Mouse (Mus musculus): ENCODE measurements around the gene Gm21988. TPM values are rescaled to one million over a fixed set of nuclear protein-coding genes. Genes with fewer than 3 reads are reported as not detected.

Gene Gm21988
- polyA plus RNA-seq (2012; rRNA removed), result 5.1 and 5.8 TPM in 2 replicates

- peak; percentile 70 to 80 for DNase-seq (ENCODE audit: low read depth in 1 of 2, low spot score in 2 of 2)
- WGBS, result under 1% methylated on average over 31 of the region's 35 CpGs
These were observed at the start of gene Gm21988, which contains the start of gene Rnasek for GRCm38 (mm10) chr11:70239541-70240279. TSS of gene Gm21988 (minus strand) at chr11:70239830. TSS of gene Rnasek (minus strand) at chr11:70239842.

DNA sequence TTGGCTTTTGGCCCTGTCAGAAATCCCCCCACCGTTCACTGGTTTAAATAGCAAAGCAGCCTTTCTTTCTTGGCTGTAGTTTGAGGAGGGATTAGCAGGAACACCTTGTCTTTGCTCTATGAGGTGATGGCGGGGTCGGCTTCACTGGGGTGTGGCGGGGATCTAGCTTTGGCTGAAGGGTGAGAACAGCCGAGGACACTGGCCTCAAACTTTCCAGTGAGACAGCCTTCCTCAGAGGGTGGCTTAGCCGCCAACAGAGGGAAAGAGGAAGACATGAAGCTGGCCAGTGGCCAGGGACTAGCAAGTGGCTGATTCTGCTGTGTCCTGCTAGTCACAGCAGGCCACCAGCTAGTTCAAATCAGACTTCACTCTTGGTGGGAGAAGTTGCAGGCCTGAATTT is 49.6 kb upstream of the Gm21988 start:
- no peak for DNase-seq (ENCODE audit: low read depth in 1 of 2, low spot score in 2 of 2)
- H3K4me3 ChIP-seq (ENCODE audit: extremely low read depth, insufficient read depth, insufficient read length), result no peak overlapping the region
- 43% methylated on average over 6 of the region's 6 CpGs for WGBS
- no peak for TF ChIP-seq CTCF (IDR thresholded peaks at IDR 0.05; ENCODE audit: extremely low read depth, insufficient read depth, insufficient read length, insufficient replicate concordance)
- no peak for TF ChIP-seq POLR2A (IDR thresholded peaks at IDR 0.05; ENCODE audit: low read depth, low read length)
- no peak overlapping the region for H3K27ac ChIP-seq (ENCODE audit: insufficient read depth, low read length)
- H3K27me3 ChIP-seq (ENCODE audit: control insufficient read depth, insufficient read depth, low read length), result no peaks in the 10 kb centered on the region
- H3K4me1 ChIP-seq (ENCODE audit: control insufficient read depth, insufficient read depth, insufficient read length), result no peaks in the 10 kb centered on the region
- no peaks in the 10 kb centered on the region for H3K36me3 ChIP-seq (ENCODE audit: control insufficient read depth, insufficient read depth, low read length)

More at GRCm38 (mm10) chr11:70239541-70240279, at the start of gene Gm21988, which contains the start of gene Rnasek:
- Histone ChIP-seq H3K27me3 (ENCODE audit: control insufficient read depth, insufficient read depth, low read length) (no peaks in the 10 kb centered on the region), H3K27ac (ENCODE audit: insufficient read depth, low read length) (peak within 1 kb of the TSS; percentile 94), H3K4me1 (ENCODE audit: control insufficient read depth, insufficient read depth, insufficient read length) (peaks cover 6% of the 10 kb centered on the region; the same call in 1 of the 2 replicates), H3K4me3 (ENCODE audit: extremely low read depth, insufficient read depth, insufficient read length) (peak within 1 kb of the TSS; percentile 99), H3K36me3 (ENCODE audit: control insufficient read depth, insufficient read depth, low read length) (peaks cover 5% of the 10 kb centered on the region)
- TF ChIP-seq CTCF (IDR thresholded peaks at IDR 0.05; ENCODE audit: extremely low read depth, insufficient read depth, insufficient read length, insufficient replicate concordance), result no peak
- peak; percentile 64 for TF ChIP-seq POLR2A (IDR thresholded peaks at IDR 0.05; ENCODE audit: low read depth, low read length)

GRCm38 (mm10) chr11:70288102-70288501 is 48.5 kb upstream of the Gm21988 start:
- Histone ChIP-seq H3K27me3 (ENCODE audit: control insufficient read depth, insufficient read depth, low read length) (no peaks in the 10 kb centered on the region), H3K27ac (ENCODE audit: insufficient read depth, low read length) (no peak overlapping the region), H3K4me1 (ENCODE audit: control insufficient read depth, insufficient read depth, insufficient read length) (no peaks in the 10 kb centered on the region), H3K36me3 (ENCODE audit: control insufficient read depth, insufficient read depth, low read length) (no peaks in the 10 kb centered on the region), H3K4me3 (ENCODE audit: extremely low read depth, insufficient read depth, insufficient read length) (no peak overlapping the region)
- 94% methylated on average over 10 of the region's 10 CpGs for WGBS
- no peak for DNase-seq (ENCODE audit: low read depth in 1 of 2, low spot score in 2 of 2)
- TF ChIP-seq POLR2A (IDR thresholded peaks at IDR 0.05; ENCODE audit: low read depth, low read length) (no peak), CTCF (IDR thresholded peaks at IDR 0.05; ENCODE audit: extremely low read depth, insufficient read depth, insufficient read length, insufficient replicate concordance) (no peak)

GRCm38 (mm10) chr11:70285686-70286085 is 46.1 kb upstream of the Gm21988 start:
- H3K4me1 ChIP-seq (ENCODE audit: control insufficient read depth, insufficient read depth, insufficient read length), result no peaks in the 10 kb centered on the region
- H3K27ac ChIP-seq (ENCODE audit: insufficient read depth, low read length), result no peak overlapping the region
- no peaks in the 10 kb centered on the region for H3K36me3 ChIP-seq (ENCODE audit: control insufficient read depth, insufficient read depth, low read length)
- no peak overlapping the region for H3K4me3 ChIP-seq (ENCODE audit: extremely low read depth, insufficient read depth, insufficient read length)
- WGBS, result 35% methylated on average over 5 of the region's 5 CpGs
- TF ChIP-seq POLR2A (IDR thresholded peaks at IDR 0.05; ENCODE audit: low read depth, low read length) (no peak), CTCF (IDR thresholded peaks at IDR 0.05; ENCODE audit: extremely low read depth, insufficient read depth, insufficient read length, insufficient replicate concordance) (no peak)
- no peaks in the 10 kb centered on the region for H3K27me3 ChIP-seq (ENCODE audit: control insufficient read depth, insufficient read depth, low read length)
- no peak for DNase-seq (ENCODE audit: low read depth in 1 of 2, low spot score in 2 of 2)

- H3K27ac ChIP-seq (ENCODE audit: insufficient read depth, low read length), result no peak overlapping the region
- WGBS, result 17% methylated on average over 3 of the region's 3 CpGs
- DNase-seq (ENCODE audit: low read depth in 1 of 2, low spot score in 2 of 2), result no peak
- TF ChIP-seq POLR2A (IDR thresholded peaks at IDR 0.05; ENCODE audit: low read depth, low read length), result no peak
- no peak for TF ChIP-seq CTCF (IDR thresholded peaks at IDR 0.05; ENCODE audit: extremely low read depth, insufficient read depth, insufficient read length, insufficient replicate concordance)
- H3K4me3 ChIP-seq (ENCODE audit: extremely low read depth, insufficient read depth, insufficient read length), result no peak overlapping the region
- H3K4me1 ChIP-seq (ENCODE audit: control insufficient read depth, insufficient read depth, insufficient read length), result no peaks in the 10 kb centered on the region
- H3K27me3 ChIP-seq (ENCODE audit: control insufficient read depth, insufficient read depth, low read length), result no peaks in the 10 kb centered on the region
- no peaks in the 10 kb centered on the region for H3K36me3 ChIP-seq (ENCODE audit: control insufficient read depth, insufficient read depth, low read length)
These were observed 45.1 kb upstream of the Gm21988 start for GRCm38 (mm10) chr11:70284757-70285156.

- Histone ChIP-seq H3K27me3 (ENCODE audit: control insufficient read depth, insufficient read depth, low read length) (no peaks in the 10 kb centered on the region), H3K27ac (ENCODE audit: insufficient read depth, low read length) (no peak overlapping the region), H3K4me1 (ENCODE audit: control insufficient read depth, insufficient read depth, insufficient read length) (no peaks in the 10 kb centered on the region), H3K36me3 (ENCODE audit: control insufficient read depth, insufficient read depth, low read length) (no peaks in the 10 kb centered on the region), H3K4me3 (ENCODE audit: extremely low read depth, insufficient read depth, insufficient read length) (no peak overlapping the region)
- WGBS, result 84% methylated on average over 4 of the region's 4 CpGs
- no peak for TF ChIP-seq POLR2A (IDR thresholded peaks at IDR 0.05; ENCODE audit: low read depth, low read length)
- no peak for TF ChIP-seq CTCF (IDR thresholded peaks at IDR 0.05; ENCODE audit: extremely low read depth, insufficient read depth, insufficient read length, insufficient replicate concordance)
- DNase-seq (ENCODE audit: low read depth in 1 of 2, low spot score in 2 of 2), result no peak
These were observed 44.0 kb upstream of the Gm21988 start for GRCm38 (mm10) chr11:70283666-70284065.

GRCm38 (mm10) chr11:70280441-70280840 is 40.8 kb upstream of the Gm21988 start:
- no peak overlapping the region for H3K27ac ChIP-seq (ENCODE audit: insufficient read depth, low read length)
- no peak overlapping the region for H3K4me3 ChIP-seq (ENCODE audit: extremely low read depth, insufficient read depth, insufficient read length)
- peak; percentile 5 to 14 for DNase-seq (ENCODE audit: low read depth in 1 of 2, low spot score in 2 of 2)
- no peak for TF ChIP-seq POLR2A (IDR thresholded peaks at IDR 0.05; ENCODE audit: low read depth, low read length)
- no peak for TF ChIP-seq CTCF (IDR thresholded peaks at IDR 0.05; ENCODE audit: extremely low read depth, insufficient read depth, insufficient read length, insufficient replicate concordance)
- H3K36me3 ChIP-seq (ENCODE audit: control insufficient read depth, insufficient read depth, low read length), result no peaks in the 10 kb centered on the region
- no peaks in the 10 kb centered on the region for H3K27me3 ChIP-seq (ENCODE audit: control insufficient read depth, insufficient read depth, low read length)
- 15% methylated on average over 3 of the region's 3 CpGs for WGBS
- no peaks in the 10 kb centered on the region for H3K4me1 ChIP-seq (ENCODE audit: control insufficient read depth, insufficient read depth, insufficient read length)

Measured in spleen, adult 2 months (tissue).